Mouse (Mus musculus) spleen, adult 2 months (tissue): ENCODE results near the gene Lamp1. TPM values are rescaled to one million over a fixed set of nuclear protein-coding genes. Genes with fewer than 3 reads are reported as not detected.

Experiments used
- DNase-seq, 2 experiments: peaks; one replicate each; pipeline versions ENCODE4 v3.0.0 to v3.0.0-alpha.2; 2012 to 2021; ENCODE audit warnings: low spot score in 2 of 2, low read depth in 1 of 2
- H3K27ac ChIP-seq: fragments of 200-500 bp; 2 replicates; pipeline ENCODE4 v1.5.1; 2012; ENCODE audit warnings: low read length, inconsistent platforms; ENCODE audit not compliant: insufficient read depth
- H3K27me3 ChIP-seq: fragments of 200-500 bp; 2 replicates; pipeline ENCODE4 v1.6.1; 2012; ENCODE audit warnings: mild to moderate bottlenecking, moderate library complexity, low read length, inconsistent platforms; ENCODE audit not compliant: control insufficient read depth, insufficient read depth
- H3K36me3 ChIP-seq: fragments of 200-500 bp; 2 replicates; pipeline ENCODE4 v1.6.1; 2012; ENCODE audit warnings: mild to moderate bottlenecking, low read length, inconsistent platforms; ENCODE audit not compliant: control insufficient read depth, insufficient read depth
- H3K4me1 ChIP-seq: fragments of 200-500 bp; 2 replicates; pipeline ENCODE4 v1.6.1; 2011; ENCODE audit warnings: inconsistent platforms; ENCODE audit not compliant: control insufficient read depth, insufficient read depth, insufficient read length
- H3K4me3 ChIP-seq: fragments of 200-500 bp; 2 replicates; pipeline ENCODE4 v1.5.1; 2011; ENCODE audit warnings: mild to moderate bottlenecking, inconsistent platforms; ENCODE audit not compliant: insufficient read depth, insufficient read length; ENCODE audit errors: extremely low read depth
- CTCF ChIP-seq: fragments of 200-500 bp; IDR thresholded peaks from 2 replicates; pipeline ENCODE4 v1.5.1; 2011; ENCODE audit warnings: mild to moderate bottlenecking, inconsistent platforms; ENCODE audit not compliant: insufficient read depth, insufficient read length, insufficient replicate concordance; ENCODE audit errors: extremely low read depth
- POLR2A ChIP-seq: fragments of 200-500 bp; IDR thresholded peaks from 2 replicates; pipeline ENCODE4 v1.6.1; 2011; ENCODE audit warnings: low read depth, low read length, inconsistent platforms
- WGBS: fragments of 180-500 bp; shearing (Covaris S2); methylation state at CpG from one replicate; pipeline ENCODE4 v1.1.7; 2018; 5-methylcytosine and 5-hydroxymethylcytosine counted together
- polyA plus RNA-seq: library from polyadenylated mRNA; depleted of rRNA; stranded (reverse); fragments of >200 nt; gene quantifications from 2 replicates; pipeline ENCODE4 v1.2.3, GENCODE M21; 2012

Gene Lamp1
- polyA plus RNA-seq, 1 experiment, result 234 TPM

DNA sequence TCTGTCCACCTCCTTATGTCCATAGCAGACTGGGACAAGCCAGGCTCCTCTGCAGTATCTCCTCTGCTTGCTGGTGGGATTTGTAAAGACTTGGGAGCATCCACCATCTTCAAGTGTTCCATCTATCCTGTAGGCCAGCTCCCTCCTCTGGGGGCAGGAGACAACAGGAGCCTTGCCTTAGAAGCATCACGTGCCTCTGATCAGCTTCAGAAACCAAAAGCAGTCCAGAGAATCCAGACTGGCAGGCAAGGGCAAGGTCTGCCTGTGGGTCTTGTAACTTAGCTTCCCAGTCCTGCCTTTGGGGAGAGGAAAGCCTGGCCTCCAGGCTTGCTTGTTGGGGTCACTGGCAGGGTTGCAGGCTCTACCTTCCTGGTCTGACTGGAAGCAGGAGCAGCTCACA, 16.7 kb downstream of the Lamp1 start:
- Histone ChIP-seq H3K36me3 (peaks cover 33% of the 10 kb centered on the region), H3K4me1 (no peaks in the 10 kb centered on the region), H3K27ac (no peak overlapping the region), H3K27me3 (no peaks in the 10 kb centered on the region), H3K4me3 (no peak overlapping the region)
- DNase-seq, result no peak
- 97% methylated on average over 1 of the region's 1 CpGs for WGBS
- TF ChIP-seq POLR2A, result no peak
- no peak for TF ChIP-seq CTCF

DNA sequence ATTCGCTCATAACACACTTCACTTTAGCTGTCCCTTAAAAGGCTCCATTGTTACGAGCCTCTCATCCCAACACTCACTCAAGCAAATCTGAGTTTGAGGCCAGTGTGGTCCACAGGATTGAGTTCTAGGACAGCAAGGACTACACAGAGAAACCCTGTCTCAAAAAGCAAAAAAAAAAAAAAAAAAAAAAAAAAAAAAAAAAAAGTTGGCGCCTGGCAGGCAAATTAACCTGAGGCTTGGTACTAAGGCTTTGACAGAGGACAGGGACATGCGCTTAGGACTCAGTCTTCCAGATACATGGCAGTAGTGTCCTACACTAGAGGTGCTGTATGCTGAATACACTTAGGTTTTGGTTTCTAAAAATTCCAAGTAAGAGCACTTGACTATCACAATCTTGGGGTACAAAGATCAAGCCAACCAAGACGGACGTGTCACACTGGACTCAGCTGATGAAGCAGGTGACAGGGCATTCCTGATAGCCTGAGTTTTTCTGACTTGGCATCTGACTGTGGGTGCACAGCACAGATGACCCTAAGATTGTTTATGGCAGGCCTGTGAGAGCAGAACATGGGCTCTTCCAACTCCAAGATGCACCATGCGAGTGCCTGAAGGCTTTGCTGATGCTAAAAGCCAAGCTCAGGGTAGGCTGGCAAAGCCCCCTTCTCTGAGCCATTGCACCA, 18.4 kb downstream of the Lamp1 start:
- TF ChIP-seq POLR2A (no peak), CTCF (no peak)
- Histone ChIP-seq H3K4me1 (no peaks in the 10 kb centered on the region), H3K27me3 (no peaks in the 10 kb centered on the region), H3K36me3 (peaks cover 27% of the 10 kb centered on the region), H3K4me3 (no peak overlapping the region), H3K27ac (no peak overlapping the region)
- 90% methylated on average over 7 of the region's 7 CpGs for WGBS
- DNase-seq, result no peak

DNA sequence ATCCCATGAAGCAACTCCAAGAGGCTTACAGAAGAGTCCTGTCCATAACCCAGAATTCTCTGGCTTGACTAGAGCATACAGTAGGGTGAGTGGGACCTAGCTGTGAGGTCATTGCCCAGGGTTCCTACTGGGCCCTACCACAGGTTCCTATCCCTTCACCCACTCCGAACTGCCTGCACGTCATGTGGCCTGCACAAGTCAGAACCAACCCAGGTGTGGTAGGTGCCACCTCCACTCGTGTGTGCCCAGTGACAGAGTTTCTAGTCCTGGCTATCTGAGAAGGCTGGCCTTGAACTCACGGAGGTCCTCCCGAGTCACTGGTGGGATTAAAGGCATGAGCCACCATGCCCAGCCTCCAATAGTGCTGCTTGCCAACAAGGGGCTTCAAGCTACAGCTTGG, 19.2 kb downstream of the Lamp1 start:
- Histone ChIP-seq H3K27ac (no peak overlapping the region), H3K36me3 (peaks cover 24% of the 10 kb centered on the region), H3K4me1 (no peaks in the 10 kb centered on the region), H3K27me3 (no peaks in the 10 kb centered on the region), H3K4me3 (no peak overlapping the region)
- TF ChIP-seq POLR2A, result no peak
- TF ChIP-seq CTCF, result no peak
- DNase-seq, result no peak
- WGBS, result 87% methylated on average over 5 of the region's 5 CpGs

DNA sequence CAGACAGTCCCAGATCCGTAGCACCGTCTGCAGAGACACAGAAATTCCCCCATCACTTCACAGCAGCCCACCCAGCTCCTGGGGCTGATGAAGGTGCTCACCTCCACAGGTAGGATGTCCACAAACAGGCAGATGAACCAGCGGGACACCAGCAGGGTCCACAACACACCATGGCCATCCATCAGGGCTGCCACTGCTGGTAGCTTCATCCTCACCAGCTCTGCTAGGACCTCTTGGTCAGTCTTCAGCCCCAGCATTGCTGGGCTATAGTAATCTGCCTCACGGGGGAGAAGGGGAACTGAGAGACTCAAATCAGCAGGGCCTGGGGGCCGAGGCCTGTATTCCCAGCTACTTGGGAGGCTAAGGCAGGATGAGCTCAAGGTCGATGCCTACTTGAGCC, 20.5 kb downstream of the Lamp1 start:
- no peak for TF ChIP-seq POLR2A
- no peak for TF ChIP-seq CTCF
- Histone ChIP-seq H3K27me3 (no peaks in the 10 kb centered on the region), H3K27ac (no peak overlapping the region), H3K36me3 (peaks cover 11% of the 10 kb centered on the region), H3K4me1 (no peaks in the 10 kb centered on the region), H3K4me3 (no peak overlapping the region)
- WGBS, result 80% methylated on average over 6 of the region's 6 CpGs
- no peak for DNase-seq

DNA sequence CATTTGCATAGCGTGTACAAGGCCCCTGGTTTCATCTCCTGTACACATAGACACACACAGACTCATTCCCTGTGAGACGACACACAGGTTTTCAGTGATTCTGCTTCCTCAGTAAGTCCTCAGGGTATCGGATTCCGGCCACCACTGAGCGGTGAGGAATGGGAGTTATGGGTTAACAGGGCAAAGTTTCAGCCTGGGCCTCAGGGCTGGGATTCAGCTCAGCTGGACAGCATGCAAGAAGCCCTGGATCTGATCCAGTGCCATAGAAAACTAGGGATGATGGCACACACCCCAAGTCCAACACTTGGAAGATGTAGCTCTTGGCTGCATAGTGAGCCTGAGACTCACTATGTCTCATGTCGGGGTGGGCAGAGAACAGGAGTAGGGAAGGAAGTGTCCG, 21.0 kb downstream of the Lamp1 start:
- TF ChIP-seq CTCF (no peak), POLR2A (no peak)
- no peaks in the 10 kb centered on the region for H3K4me1 ChIP-seq
- peaks cover 8% of the 10 kb centered on the region for H3K36me3 ChIP-seq
- H3K4me3 ChIP-seq, result no peak overlapping the region
- H3K27me3 ChIP-seq, result no peaks in the 10 kb centered on the region
- H3K27ac ChIP-seq, result no peak overlapping the region
- 77% methylated on average over 7 of the region's 7 CpGs for WGBS
- no peak for DNase-seq

DNA sequence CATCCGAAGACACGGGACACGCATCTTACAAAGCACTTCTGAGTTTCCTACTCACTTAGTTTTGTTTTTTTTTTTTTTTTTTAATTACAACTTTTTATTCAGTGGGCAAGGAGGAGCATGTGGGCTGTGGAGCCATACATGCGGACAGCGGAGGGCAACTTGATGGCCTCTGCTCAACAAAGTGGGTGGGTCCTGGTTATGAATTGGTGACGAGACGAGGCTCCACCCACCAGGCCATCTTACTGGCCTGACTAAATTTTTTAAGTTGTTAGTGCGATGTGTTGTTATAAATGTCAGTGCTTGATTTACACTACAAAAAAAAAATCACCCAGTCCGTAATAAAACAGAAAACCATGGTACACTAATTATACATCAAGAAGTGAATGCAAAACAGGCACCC, 21.4 kb downstream of the Lamp1 start:
- no peaks in the 10 kb centered on the region for H3K27me3 ChIP-seq
- WGBS, result 81% methylated on average over 9 of the region's 9 CpGs
- H3K27ac ChIP-seq, result no peak overlapping the region
- H3K4me3 ChIP-seq, result no peak overlapping the region
- H3K4me1 ChIP-seq, result no peaks in the 10 kb centered on the region
- peaks cover 6% of the 10 kb centered on the region for H3K36me3 ChIP-seq
- no peak for TF ChIP-seq CTCF
- no peak for TF ChIP-seq POLR2A
- no peak for DNase-seq

DNA sequence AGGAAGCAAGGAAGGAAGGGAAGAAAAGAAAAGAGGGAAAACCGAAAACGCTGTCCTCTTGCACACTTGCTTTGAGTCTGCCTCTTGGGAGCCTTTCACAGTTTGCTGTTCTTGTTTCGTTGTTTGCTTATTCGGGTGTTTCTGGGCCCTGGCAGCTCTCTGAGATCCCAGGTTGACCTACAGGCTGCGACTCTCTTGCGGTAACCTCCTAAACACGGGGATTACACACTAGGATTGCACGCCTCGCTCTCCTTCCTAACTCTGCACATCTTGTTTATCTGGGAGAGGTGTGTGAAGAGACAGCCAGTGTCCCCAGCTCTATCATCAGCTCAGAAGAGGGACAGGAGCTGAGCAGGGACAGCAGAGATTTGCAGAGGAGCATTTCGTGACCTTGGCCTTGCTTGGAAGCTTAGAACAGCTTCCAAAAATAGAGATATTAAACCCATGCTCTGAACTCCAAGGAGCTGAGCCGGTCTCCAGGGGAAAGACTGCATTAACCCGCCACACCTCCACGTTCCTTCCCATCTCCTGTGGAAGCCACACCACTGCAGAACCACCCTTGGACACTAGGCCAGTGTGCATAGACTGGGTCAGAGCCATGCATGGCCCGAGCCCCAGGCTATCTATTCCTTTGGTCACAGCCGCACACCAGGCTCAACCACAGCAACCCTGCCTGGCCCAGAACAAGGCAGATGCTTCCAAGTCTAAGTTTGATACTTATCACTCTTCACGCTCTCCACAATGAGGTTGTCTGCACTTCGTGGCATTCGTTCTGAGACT, 22.1 kb downstream of the Lamp1 start:
- H3K4me3 ChIP-seq, result no peak overlapping the region
- H3K36me3 ChIP-seq, result peaks cover 3% of the 10 kb centered on the region; the same call in 1 of the 2 replicates
- WGBS, result 81% methylated on average over 18 of the region's 18 CpGs
- no peaks in the 10 kb centered on the region for H3K4me1 ChIP-seq
- no peaks in the 10 kb centered on the region for H3K27me3 ChIP-seq
- DNase-seq, result no peak
- TF ChIP-seq POLR2A, result no peak
- no peak for TF ChIP-seq CTCF
- no peak overlapping the region for H3K27ac ChIP-seq
